20 mouse cellular contexts compared by ENCODE assay signal in the genomic region with DNA sequence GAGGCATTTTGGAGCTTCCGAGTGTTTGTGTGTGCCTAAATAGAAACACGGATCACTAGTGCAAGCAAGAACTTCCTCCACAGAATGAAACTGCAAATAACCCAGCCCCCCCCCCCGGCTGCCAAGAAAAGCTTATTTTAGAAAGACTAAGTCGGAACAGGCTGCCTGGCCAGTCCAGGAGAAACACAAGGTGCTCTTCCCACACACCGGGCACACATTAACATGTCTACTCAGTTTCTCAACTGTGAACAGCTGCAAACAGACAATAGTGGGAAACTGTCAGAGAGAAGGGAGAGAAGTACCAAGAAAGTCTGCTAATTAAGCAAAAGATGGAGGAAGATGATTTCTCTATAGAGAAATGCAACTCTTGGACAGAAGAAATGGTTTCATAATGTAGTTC.
DNase-seq lines count a peak whose midpoint lies in the region; ATAC-seq lines count a peak whose summit lies in the region.
"Had no signal": no experiment of that assay in that cellular context is flagged by ENCODE, and none has a peak within 500 bp of the region (broad histone marks: within the 10 kb centered on the region; RNA-seq: fewer than 3 reads in every experiment).

No protein-coding gene starts in this region.

- no peak overlapping the region for H3K27ac ChIP-seq in heart, embryonic 14.5 days (replicated peaks in 1 of 2; ENCODE audit: control insufficient read depth in 1 of 2, insufficient read depth in 1 of 2, low read depth in 2 of 2, low read length in 2 of 2)
- H3K27ac ChIP-seq in heart, embryonic 10.5 days, result no peak overlapping the region
- H3K27ac ChIP-seq: embryonic facial prominence, embryonic 10.5 days; limb, embryonic 12.5 days; liver, embryonic 13.5 days; lung, embryonic 15.5 days; macrophage; midbrain, embryonic 12.5 days; neural tube, embryonic 12.5 days had no signal

- H3K4me1 ChIP-seq in heart, embryonic 14.5 days (ENCODE audit: control insufficient read depth in 2 of 2, insufficient read depth in 2 of 2, low read length in 2 of 2), result peaks cover 0 to 4% of the 10 kb centered on the region in 2 experiments; a peak in 1 of 4 replicates
- no peaks in the 10 kb centered on the region for H3K4me1 ChIP-seq in heart, embryonic 10.5 days
- H3K4me1 ChIP-seq: embryonic facial prominence, embryonic 10.5 days; limb, embryonic 12.5 days; liver, embryonic 13.5 days; lung, embryonic 15.5 days; midbrain, embryonic 12.5 days; neural tube, embryonic 12.5 days had no signal

- ATAC-seq in heart, embryonic 14.5 days (ENCODE audit: insufficient number of reproducible peaks, insufficient read depth, low FRiP score, low read depth), result no peak

- intact Hi-C loops in left cerebral cortex, postnatal 14 days (cut with DNase I), result no loop called here

- H3K36me3 ChIP-seq in heart, embryonic 14.5 days (ENCODE audit: control insufficient read depth, insufficient read depth, low read length), result no peaks in the 10 kb centered on the region
- no peaks in the 10 kb centered on the region for H3K36me3 ChIP-seq in heart, embryonic 10.5 days
- H3K36me3 ChIP-seq: embryonic facial prominence, embryonic 10.5 days; limb, embryonic 12.5 days; liver, embryonic 13.5 days; lung, embryonic 15.5 days; midbrain, embryonic 12.5 days; neural tube, embryonic 12.5 days had no signal

- 36% methylated on average over 5 of the region's 5 CpGs for WGBS in heart, embryonic 14.5 days
- 73% methylated on average over 5 of the region's 5 CpGs for WGBS in heart, embryonic 10.5 days

- no peaks in the 10 kb centered on the region for H3K27me3 ChIP-seq in heart, embryonic 14.5 days (ENCODE audit: control insufficient read depth, insufficient read depth, low read length)
- no peaks in the 10 kb centered on the region for H3K27me3 ChIP-seq in heart, embryonic 10.5 days (ENCODE audit: insufficient read depth, poor library complexity, severe bottlenecking)
- H3K27me3 ChIP-seq: limb, embryonic 12.5 days; liver, embryonic 13.5 days; lung, embryonic 15.5 days; midbrain, embryonic 12.5 days; neural tube, embryonic 12.5 days had no signal

- DNase-seq in heart, embryonic 10.5 days (ENCODE audit: low spot score), result no peak
- DNase-seq in right cerebral cortex, adult 18-20 months, result peak; percentile 67
- no peak for DNase-seq in right cerebral cortex, postnatal 14 days
- peak; percentile 14 for DNase-seq in left cerebral cortex, postnatal 14 days (ENCODE audit: low spot score in 2 of 2)
- peak; percentile 84 for DNase-seq in telencephalon, adult 2 months (ENCODE audit: low read depth, low spot score)
- DNase-seq in kidney, adult 9 months, result no peak
- DNase-seq: adrenal gland, postnatal 36 days; cerebellum, adult 2 months; gastrocnemius, adult 2 months; kidney, adult 18-20 months; kidney, postnatal 14 days; liver, embryonic 13.5 days; thymus, postnatal 25 days had no signal

- no peak overlapping the region for H3K9ac ChIP-seq in heart, embryonic 14.5 days (ENCODE audit: low read length)
- H3K9ac ChIP-seq: limb, embryonic 12.5 days; liver, embryonic 13.5 days; lung, embryonic 15.5 days; midbrain, embryonic 12.5 days; neural tube, embryonic 12.5 days had no signal

- peak overlapping the region; percentile 25; the same call in 1 of the 2 replicates for H3K4me2 ChIP-seq in heart, embryonic 14.5 days (ENCODE audit: low read length)
- H3K4me2 ChIP-seq: limb, embryonic 12.5 days; liver, embryonic 13.5 days; lung, embryonic 15.5 days; midbrain, embryonic 12.5 days; neural tube, embryonic 12.5 days had no signal

- no peak overlapping the region for H3K4me3 ChIP-seq in heart, embryonic 14.5 days (ENCODE audit: control insufficient read depth in 1 of 2, insufficient read depth in 1 of 2, low read depth in 1 of 2, low read length in 2 of 2)
- no peak overlapping the region for H3K4me3 ChIP-seq in heart, embryonic 10.5 days
- H3K4me3 ChIP-seq: embryonic facial prominence, embryonic 10.5 days; gastrocnemius, adult 2 months; limb, embryonic 12.5 days; liver, embryonic 13.5 days; lung, embryonic 15.5 days; midbrain, embryonic 12.5 days; neural tube, embryonic 12.5 days had no signal

- no peaks in the 10 kb centered on the region for H3K9me3 ChIP-seq in heart, embryonic 14.5 days (ENCODE audit: control insufficient read depth, low read length)
- H3K9me3 ChIP-seq in heart, embryonic 10.5 days, result no peaks in the 10 kb centered on the region
- H3K9me3 ChIP-seq: liver, embryonic 13.5 days; lung, embryonic 15.5 days had no signal

Comparison
In these comparisons a context has a peak if more than half of its experiments do, and no peak if none do; other contexts are left out.
1. DNase-seq: peak in right cerebral cortex, adult 18-20 months (single experiment), left cerebral cortex, postnatal 14 days (2 of 2) and telencephalon, adult 2 months (single experiment); none in heart, embryonic 10.5 days (single experiment), right cerebral cortex, postnatal 14 days (single experiment) and kidney, adult 9 months (single experiment).